Mouse (Mus musculus) regulatory T cell (primary cell): ENCODE data around the gene Krt18.

Experiments
- in situ Hi-C: fragments of 300-600 bp; cut with MboI, MseI; formaldehyde crosslinking; loops from one replicate; pipeline ENCODE4 v1.15.1; 2025; ENCODE audit warnings: high pct_unique_total_duplicates

The Krt18 gene

DNA sequence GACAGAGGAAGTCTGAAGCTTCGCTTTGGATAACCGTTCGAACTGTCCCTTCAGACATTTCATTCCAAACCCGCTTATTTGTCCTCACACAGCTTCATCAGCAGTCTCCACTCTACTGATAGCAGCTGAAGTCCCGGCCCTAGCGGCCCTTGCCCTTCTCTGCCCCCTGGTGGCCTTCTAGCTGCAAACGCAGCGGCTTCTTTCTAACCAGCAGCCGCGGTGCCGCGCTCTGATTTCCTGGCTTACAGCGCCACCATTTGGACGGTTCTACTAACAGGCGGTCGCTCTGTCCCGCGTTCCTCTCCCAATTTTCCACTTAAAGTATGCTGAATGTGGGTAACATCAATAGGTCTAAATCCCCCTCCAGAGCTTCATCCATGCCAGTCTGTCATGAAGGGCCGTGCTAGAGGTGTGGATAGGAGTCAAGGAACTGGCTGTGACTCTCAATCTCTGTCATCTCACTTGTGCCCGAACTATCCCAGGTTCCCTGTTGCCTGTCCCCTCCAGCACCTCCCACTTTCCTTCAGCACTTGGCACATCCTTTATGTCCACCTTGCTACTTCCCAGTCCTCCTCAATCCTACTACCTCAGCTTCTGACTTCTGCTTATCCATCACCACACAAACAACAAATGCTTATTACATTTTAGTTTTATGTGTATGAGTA lies 37.8 kb downstream of the Krt18 start:
- in situ Hi-C loops: no loop called here

DNA sequence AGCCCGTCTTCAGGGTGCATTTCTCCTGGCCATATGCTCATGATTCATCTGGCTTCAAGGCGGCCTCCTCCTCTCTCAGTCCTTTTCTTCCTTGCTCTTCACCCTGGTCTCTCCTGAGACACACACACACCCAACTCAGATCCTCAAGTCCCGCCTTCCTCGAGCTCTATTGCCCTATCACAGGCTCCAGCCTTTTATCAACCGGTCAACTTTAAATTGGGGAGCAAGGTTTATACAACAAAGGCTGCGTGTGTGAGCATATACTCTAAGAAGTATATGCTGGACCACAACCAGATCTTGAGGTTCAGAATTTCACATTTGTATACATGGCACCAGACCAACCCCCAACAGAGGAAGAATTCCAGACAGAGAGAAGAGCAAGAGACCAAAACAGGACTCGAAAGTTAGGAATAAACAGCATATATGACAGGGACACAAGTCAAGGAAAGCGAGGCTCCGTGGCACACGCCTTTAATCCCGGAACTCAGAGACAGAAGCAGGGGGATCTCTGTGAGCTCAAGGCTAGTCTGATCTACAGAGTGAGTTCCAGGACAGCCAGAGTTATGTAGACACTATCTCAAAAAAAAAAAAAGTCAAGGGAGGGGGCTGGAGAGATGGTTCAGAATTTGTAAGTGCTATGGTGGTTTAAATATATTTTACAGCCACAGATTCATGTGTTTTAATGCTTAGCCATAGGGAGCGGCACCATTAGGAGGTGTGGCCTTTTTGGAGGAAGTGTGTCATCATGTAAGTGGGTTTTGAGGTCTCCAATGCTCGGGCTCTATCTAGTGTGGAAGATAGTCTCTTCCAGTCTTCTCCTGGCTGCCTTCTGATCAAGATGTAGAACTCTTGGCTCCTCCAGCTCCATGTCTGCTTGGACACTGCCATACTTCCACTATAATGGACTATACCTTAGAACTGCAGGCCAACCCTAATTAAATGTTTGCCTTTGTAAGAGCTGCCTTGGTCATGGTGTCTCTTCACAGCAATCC lies 42.8 kb downstream of the Krt18 start:
- in situ Hi-C loops: no loop called here

DNA sequence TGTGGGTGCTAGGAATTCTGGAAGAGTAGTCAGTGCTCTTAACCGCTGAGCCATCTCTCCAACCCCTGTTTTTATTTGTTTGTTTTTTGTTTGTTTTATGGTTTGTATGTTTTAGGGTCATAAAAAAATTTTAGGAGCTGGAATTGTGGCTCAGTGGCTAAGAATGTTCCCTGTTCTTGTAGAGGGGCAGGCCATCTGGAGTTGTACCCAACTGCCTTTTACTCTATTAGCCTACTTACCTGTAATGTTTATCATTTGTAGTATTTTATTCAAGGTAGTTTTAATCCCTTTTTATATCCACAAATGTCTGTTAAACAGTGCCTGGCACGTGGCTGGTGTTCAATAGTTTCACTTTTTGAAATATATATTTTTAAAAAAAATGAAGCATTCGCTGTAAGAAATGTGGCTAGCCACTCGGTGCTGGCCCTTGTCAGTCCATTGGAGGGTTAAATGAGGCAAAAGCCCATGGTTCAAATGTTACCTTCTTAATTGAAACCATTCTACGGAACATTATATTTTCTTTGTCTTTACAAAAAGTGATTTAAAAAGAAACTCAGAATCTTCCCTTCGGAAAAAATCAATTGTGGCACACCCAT lies 45.1 kb downstream of the Krt18 start:
- in situ Hi-C loops: no loop called here

GRCm38 (mm10) chr15:102073559-102074069 lies 45.6 kb downstream of the Krt18 start, which contains the start of gene Eif4b:
Eif4b (plus strand) TSS chr15:102073773.
- in situ Hi-C loops: no loop called here

GRCm38 (mm10) chr15:102074070-102074731 lies 46.2 kb downstream of the Krt18 start:
- in situ Hi-C loops: no loop called here

GRCm38 (mm10) chr15:102074876-102075585 lies 47.1 kb downstream of the Krt18 start:
- in situ Hi-C loops: no loop called here

- in situ Hi-C loops: no loop called here
Observed at GRCm38 (mm10) chr15:102077111-102077677, 49.2 kb downstream of the Krt18 start.

- in situ Hi-C loops: no loop called here
Observed at GRCm38 (mm10) chr15:102079221-102079620, 51.2 kb downstream of the Krt18 start.

DNA sequence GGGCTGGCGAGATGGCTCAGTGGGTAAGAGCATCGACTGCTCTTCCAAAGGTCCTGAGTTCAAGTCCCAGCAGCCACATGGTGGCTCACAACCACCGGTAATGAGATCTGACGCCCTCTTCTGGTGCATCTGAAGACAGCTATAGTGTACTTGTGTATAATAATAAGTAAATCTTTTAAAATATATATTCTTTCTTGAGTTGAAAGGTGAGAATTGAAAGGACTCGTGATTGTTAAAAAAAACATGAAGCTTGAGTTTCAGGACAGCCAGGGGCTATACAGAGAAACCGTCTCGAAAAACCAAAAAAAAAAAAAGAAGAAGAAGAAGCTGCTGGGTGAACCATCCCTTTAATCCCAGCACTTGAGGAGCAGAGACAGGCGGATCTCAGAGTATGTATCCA lies 51.9 kb downstream of the Krt18 start:
- in situ Hi-C loops: loop anchor here (5.0 kb wide), 1 partner anchor 412 kb away; no protein-coding TSS in a partner anchor

GRCm38 (mm10) chr15:102080429-102080828 lies 52.4 kb downstream of the Krt18 start:
- in situ Hi-C loops: loop anchor here (5.0 kb wide), 1 partner anchor 412 kb away; no protein-coding TSS in a partner anchor
